Mouse (Mus musculus) retina, embryonic 14.5 days (tissue): ENCODE results near the gene Rnf214.

Source experiments
- DNase-seq: peaks from one replicate; pipeline ENCODE4 v3.0.0-alpha.2; 2015; ENCODE audit warnings: low spot score

Rnf214 gene

GRCm38 (mm10) chr9:45935628-45936210, 29.0 kb upstream of the Rnf214 start, which contains the start of gene Tagln:
Tagln (minus strand) TSS chr9:45936058.
- peak; percentile 16 for DNase-seq

DNA sequence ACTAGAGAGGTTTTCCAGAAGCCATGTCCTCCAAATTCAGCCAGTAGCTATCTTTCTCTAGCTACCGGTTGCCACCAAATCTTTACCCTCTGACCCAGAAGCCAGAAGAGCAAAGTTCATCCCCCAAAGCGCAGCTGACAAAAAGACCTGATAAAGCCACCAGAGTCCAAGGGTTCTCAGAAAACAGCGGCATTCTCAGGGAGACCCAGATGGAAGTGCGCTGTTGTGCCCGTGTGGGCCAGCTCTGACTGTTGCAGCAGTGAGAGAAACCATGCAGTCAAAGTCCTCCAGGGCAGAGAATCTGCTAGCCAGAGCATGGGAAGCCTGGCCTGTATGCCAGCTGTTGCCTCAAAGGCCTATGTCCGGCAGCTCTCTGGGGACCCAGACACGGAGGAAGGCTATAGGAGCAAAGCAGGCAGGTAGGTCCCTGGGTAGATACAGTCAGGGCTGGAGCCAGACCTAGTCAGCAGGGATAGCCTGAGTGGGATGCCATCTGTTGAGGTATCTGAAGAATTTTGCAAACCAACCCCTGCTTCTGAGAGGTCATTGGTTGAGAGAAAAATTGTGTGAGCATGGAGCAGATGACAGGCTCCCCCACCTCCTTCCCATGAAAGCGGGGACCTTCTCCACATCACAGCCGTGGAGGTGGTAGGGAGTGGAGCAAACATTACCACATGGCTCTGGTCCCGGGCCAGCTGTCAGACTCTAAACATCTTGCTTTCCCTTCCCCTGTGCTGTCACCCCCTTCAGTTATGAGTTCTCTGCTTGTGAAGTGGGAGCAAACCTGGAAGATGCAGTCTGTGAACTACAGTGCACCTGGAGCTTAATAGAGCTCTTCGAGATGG, 26.1 kb upstream of the Rnf214 start:
- no peak for DNase-seq

DNA sequence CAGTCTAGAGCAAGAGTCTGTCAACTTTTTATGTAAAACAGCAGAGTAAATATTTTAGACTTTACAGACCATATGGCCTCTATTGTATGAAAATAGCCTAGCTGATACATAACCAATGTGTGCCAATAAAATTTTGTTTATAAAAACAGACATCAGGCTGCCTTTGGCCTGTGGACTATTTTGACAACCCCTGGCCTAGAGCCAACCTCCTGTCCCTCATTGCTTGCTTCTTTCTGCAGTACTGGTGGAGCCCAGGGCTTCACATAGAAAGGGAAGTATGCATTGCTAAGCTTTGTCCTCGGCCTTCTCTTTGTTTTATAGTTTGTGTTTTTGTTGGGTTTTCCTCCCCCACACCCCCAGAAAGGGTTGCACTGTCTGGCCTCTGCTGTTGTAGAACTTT, 25.2 kb upstream of the Rnf214 start:
- no peak for DNase-seq

DNA sequence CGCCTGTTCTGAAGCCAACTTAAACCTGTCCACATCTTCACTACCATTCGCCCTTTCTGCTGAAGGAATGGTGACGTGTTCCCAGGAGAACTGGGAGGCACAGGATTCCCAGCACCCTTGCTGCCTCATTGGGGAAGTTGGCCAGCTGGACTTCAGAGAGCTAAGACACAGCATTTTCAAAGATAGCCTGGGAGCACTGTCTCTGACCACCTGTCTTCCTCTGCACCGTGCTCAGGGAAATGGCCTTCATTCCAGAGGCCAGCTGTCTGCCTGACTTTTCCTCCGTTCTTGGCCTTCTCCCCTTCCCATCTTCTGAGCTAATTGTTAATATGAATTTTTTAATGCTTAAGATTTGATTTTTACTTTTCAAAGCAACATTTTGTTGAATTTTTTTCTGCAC, 22.6 kb upstream of the Rnf214 start:
- no peak for DNase-seq

GRCm38 (mm10) chr9:45919895-45920294, 13.2 kb upstream of the Rnf214 start:
- no peak for DNase-seq

DNA sequence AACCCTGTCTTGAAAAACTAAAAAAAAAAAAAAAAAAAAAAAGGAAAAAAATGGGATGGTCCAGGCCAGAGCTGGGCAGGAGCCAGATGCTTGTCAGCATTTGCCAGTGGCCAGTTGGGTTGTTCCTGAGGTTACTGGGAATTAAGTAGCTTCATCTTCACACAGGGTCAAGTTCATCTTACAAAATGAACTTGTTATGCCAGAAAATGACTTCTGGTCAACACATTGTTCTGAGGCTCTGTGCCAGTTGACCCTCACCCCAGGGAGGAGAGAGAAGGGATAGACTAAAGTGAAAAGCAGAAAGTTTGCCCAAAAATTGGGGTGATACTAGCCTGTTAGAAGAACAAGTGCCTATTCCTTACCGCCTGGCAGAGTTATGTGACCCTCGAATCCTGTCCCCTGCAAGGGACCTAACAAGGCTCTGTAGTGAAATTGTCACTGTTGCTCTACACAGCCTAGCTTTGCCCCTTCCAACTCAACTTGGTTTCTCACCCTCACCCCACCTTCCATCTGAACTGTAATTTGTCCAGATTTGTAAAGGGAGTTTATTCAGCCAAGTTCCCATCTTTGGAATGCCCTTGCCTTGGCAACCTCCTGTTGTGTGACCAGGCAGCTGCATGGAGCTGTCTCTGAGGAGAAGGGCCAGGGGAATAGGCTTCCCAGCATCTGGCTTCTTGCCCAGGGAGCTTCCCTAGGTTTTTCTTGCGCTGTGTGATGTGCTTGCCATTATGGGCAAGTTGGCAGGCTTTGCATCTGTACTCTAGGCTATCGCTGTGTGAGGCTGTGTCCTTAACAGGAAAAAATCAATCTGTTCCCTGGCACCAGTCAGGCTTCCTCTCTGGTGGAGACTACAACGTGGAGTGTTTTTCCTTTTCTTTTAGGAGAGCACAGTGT, 10.6 kb upstream of the Rnf214 start:
- DNase-seq = no peak

DNA sequence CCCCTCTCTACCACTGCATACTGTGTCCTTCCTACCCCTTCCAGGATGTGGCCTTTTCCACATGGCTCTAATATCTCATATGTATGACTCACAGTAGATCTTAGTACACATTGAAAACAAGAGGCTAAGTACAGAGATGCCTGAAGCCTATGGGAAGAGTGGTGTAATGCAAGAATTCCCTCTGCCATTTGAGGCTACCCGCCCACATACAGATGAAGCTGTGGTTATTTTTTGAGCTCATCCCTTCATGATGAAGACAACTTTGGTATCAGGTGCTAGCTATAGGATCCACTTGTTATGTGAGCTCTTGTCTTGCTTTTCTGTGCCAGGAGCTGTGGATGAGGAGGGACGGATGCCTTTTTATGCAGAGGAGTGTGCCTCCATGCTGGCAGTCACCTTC, 8.9 kb upstream of the Rnf214 start:
- no peak for DNase-seq

DNA sequence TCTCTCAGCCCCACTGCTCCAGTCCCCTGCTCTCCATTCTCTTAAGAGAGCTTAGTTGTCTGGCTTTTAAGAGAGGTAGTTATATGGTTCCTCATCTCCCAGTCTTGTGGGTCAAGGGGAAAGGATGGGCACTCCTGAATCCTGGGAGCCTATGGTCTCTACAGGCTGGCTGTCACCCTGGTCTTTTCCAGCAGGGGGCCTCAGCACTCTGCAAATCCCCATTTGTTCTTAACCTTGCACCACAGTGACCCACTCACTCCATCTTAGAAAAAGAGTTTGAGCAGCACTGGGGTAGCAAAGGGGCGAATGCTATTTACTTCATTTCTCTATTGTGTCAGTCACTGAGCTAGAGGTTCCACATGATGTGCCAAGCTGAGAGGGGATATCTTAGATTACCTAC, 5.0 kb upstream of the Rnf214 start:
- peak; percentile 66 for DNase-seq

- no peak for DNase-seq
These were observed 4.3 kb upstream of the Rnf214 start for GRCm38 (mm10) chr9:45910995-45911394.

GRCm38 (mm10) chr9:45907078-45907428, 342 bp upstream of the Rnf214 start:
- DNase-seq = no peak

DNA sequence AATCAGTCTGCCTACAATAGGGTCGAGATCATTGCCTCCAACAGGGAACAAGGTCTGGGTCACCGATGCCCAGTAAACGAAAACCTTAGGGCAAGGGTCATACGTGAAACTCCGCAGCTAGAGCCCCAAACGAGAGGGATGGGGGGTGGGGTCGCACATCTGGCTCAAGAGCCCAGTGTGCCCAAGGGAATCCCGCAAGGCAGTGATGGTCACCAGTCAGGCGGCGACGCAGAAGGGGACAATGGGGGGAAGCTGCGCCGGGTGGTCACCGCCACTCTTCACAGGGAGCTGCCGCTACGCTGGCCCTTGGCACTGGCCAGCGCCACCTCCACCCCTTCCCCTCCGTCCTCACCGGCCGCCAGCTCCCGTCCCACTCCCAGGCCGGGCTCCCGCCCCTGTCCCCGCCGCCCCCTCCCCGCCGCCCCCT, 887 bp downstream of the Rnf214 start:
- DNase-seq = peak; percentile 61

DNA sequence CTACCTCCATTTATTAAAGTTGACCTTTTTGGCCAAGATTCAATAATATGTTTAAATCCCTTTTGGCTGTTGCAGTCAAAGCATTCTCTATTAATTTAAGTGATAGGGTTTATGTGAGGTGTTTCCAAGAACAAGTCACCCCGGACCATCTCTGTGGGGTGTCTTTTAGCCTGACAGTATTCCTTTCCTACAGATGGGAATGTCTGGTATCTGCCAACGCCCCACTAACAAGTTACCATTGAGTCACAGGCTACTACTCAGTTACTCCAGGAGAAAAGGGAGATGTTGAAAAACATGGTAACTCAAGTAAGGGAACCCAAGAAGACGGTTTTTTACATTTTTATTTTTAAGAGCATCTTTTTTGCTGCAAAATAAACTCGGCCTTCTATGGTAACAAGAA, 1.5 kb downstream of the Rnf214 start:
- DNase-seq = no peak

GRCm38 (mm10) chr9:45893681-45894080, 13.0 kb downstream of the Rnf214 start:
- no peak for DNase-seq

GRCm38 (mm10) chr9:45877928-45878327, 28.8 kb downstream of the Rnf214 start:
- DNase-seq = peak; percentile 22

- no peak for DNase-seq
These were observed 36.4 kb downstream of the Rnf214 start for GRCm38 (mm10) chr9:45870265-45870664.

- DNase-seq = no peak
These were observed 37.5 kb downstream of the Rnf214 start for GRCm38 (mm10) chr9:45869181-45869580.

DNA sequence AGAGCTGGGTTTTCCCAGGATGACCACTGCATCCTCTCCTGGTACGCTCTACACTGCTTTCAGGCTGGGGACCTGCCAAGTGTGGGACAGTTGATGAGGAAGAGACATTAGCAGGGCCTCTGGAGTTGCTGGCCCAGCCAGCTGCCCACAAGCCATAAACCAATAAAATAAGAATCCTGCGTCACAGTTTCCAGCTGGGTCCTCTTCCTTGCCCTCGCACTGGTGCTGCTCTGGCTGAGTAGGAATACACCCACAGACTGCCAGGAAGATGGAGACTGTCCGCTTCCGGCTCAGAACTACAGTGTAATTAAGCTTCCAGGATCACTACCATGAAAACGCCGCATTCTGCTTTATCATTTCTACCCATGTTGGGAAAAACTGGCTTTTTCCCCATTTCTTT, 44.9 kb downstream of the Rnf214 start:
- DNase-seq = no peak

DNA sequence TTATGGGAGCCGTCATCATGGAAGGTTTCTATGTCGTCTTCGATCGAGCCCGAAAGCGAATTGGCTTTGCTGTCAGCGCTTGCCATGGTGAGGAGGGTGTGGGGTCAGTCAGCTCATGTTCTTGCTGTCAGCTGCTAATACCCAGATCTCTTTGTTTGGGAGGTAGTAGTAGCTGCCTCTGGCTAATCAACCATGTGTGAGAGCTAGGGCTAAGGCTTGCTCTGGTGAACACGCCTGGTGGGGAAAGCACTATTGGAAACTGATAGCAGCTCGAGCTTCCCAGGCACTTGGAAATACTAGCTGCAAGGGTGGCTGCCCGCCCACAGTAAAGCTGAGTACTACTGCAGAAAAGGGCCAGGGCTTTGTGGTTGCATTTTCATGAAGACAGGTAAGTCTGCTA, 47.3 kb downstream of the Rnf214 start:
- no peak for DNase-seq

DNA sequence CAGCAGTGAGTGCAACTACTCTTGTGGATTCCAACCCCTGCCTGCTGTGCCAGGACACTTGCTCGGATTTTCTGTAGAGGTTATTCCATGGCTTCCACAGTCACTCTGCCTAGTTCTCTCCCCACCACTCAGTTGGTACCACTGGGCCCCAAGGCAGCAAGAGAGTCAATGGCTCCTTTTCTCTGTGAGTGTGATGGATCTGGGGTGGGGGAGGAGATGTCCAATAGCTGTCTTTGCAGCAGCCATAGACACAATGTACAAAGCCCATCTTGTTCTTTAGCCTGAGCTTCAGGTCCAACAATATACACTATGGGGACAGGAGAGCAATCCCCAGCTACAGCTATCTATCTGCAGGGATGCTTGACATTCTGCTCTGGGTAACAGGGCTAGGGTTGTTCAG, 52.6 kb downstream of the Rnf214 start:
- no peak for DNase-seq

- no peak for DNase-seq
These were observed 53.0 kb downstream of the Rnf214 start for GRCm38 (mm10) chr9:45853695-45854094.

DNA sequence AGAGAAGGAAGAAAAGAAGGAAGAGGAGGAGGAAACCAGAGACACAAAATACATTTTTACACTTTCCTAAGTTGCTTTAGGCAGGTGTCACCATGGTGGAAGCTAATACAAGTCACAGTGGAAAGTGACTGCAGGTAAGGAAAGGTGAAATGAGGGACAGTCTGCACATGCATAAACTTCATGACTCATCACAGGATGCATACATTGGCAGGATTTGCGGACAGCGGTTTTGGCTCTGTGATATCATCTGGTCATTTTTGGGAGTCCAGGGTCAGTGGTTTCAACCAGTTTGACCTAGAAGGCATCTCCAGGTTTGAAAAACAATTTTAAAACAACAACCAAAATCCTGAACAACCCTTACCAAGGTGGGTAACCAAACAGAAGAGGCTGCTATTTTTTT, 54.9 kb downstream of the Rnf214 start:
- DNase-seq = no peak

DNA sequence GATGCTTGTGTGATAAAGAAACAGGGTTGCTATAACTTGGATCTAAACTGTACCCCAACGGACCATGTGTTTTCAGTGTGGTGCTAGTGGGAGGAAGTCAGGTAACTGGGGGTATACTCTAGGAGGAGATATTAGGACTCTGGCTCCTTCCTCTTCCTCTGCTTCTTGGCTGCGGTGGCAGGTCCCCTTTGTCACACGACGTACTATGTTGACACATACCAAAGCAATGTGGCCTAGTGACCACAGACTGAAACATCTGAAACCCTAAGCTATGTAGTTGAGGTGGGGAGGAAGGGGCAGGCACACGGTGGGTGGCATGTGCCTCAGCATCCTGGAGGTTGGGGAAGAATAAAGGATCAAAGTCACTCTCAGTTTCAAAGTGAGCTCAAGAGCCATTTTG, 55.4 kb downstream of the Rnf214 start:
- DNase-seq = no peak
